Mouse (Mus musculus): ENCODE results near the gene Mmgt2.

GRCm38 (mm10) chr11:62612604-62613003 is 35.9 kb upstream of the Mmgt2 start:
- TF ChIP-seq CTCF (IDR thresholded peaks at IDR 0.05; ENCODE audit: control insufficient read depth, insufficient read depth, insufficient replicate concordance, low read depth, low read length) (no peak), POLR2A (IDR thresholded peaks at IDR 0.05; ENCODE audit: control insufficient read depth, low read depth, low read length) (no peak)
